Mouse (Mus musculus): ENCODE data around the gene 3425401B19Rik.
A peak's percentile ranks its signal among the peaks of the same experiment; 100 is the strongest.

3425401B19Rik gene

GRCm38 (mm10) chr14:32663099-32663498 is 22.0 kb downstream of the 3425401B19Rik start:
- no peak for DNase-seq (ENCODE audit: low read depth, low spot score)

- no peak for DNase-seq (ENCODE audit: low read depth, low spot score)
Measured at GRCm38 (mm10) chr14:32659781-32660180, 25.3 kb downstream of the 3425401B19Rik start.

GRCm38 (mm10) chr14:32638485-32638884 is 46.6 kb downstream of the 3425401B19Rik start:
- DNase-seq (ENCODE audit: low read depth, low spot score): no peak

GRCm38 (mm10) chr14:32634015-32634682 is 50.9 kb downstream of the 3425401B19Rik start:
- DNase-seq (ENCODE audit: low read depth, low spot score): no peak

- no peak for DNase-seq (ENCODE audit: low read depth, low spot score)
Measured at GRCm38 (mm10) chr14:32632908-32633600, 52.0 kb downstream of the 3425401B19Rik start.

GRCm38 (mm10) chr14:32628584-32628983 is 56.5 kb downstream of the 3425401B19Rik start:
- DNase-seq (ENCODE audit: low read depth, low spot score): peak; percentile 5

- DNase-seq (ENCODE audit: low read depth, low spot score): no peak
Measured at GRCm38 (mm10) chr14:32627271-32627670, 57.8 kb downstream of the 3425401B19Rik start.

- no peak for DNase-seq (ENCODE audit: low read depth, low spot score)
Measured at GRCm38 (mm10) chr14:32624811-32625210, 60.3 kb downstream of the 3425401B19Rik start.

GRCm38 (mm10) chr14:32624245-32624644 is 60.8 kb downstream of the 3425401B19Rik start:
- DNase-seq (ENCODE audit: low read depth, low spot score): no peak

GRCm38 (mm10) chr14:32617253-32617652 is 67.8 kb downstream of the 3425401B19Rik start:
- no peak for DNase-seq (ENCODE audit: low read depth, low spot score)

- peak; percentile 31 for DNase-seq (ENCODE audit: low read depth, low spot score)
Measured at GRCm38 (mm10) chr14:32609392-32609791, 75.7 kb downstream of the 3425401B19Rik start.
